Mouse (Mus musculus) neutrophil, adult 5-6 weeks (primary cell): ENCODE measurements around the gene Mpc1. TPM values are rescaled to one million over a fixed set of nuclear protein-coding genes. Genes with fewer than 3 reads are reported as not detected.

Experiments used
- ATAC-seq: fragments of 151-379, 151-347 bp; 2 replicates; pipeline ENCODE4 v1.8.0; 2017; ENCODE audit warnings: mild to moderate bottlenecking, moderate TSS enrichment; ENCODE audit not compliant: insufficient number of reproducible peaks, poor library complexity, low FRiP score, severe bottlenecking; ENCODE audit errors: extremely low read depth
- total RNA-seq: library from RNA; stranded (forward); fragments of 200-1000 nt; gene quantifications from 2 replicates; pipeline ENCODE4 v1.2.3, GENCODE M21; 2017

The Mpc1 gene
- total RNA-seq = 113 and 123 TPM in 2 replicates

- ATAC-seq = peak; percentile 36
These were observed at the start of gene Mpc1 for GRCm38 (mm10) chr17:8282821-8283525. Mpc1 (plus strand) TSS chr17:8282904.

- peak; percentile 33 for ATAC-seq
These were observed 49.0 kb upstream of the Mpc1 start for GRCm38 (mm10) chr17:8233618-8234214.

GRCm38 (mm10) chr17:8234537-8234936, 48.2 kb upstream of the Mpc1 start:
- ATAC-seq = no peak

- no peak for ATAC-seq
These were observed 47.0 kb upstream of the Mpc1 start, which contains the start of gene Ccr6 for GRCm38 (mm10) chr17:8235743-8236142. Ccr6 (plus strand) TSS chr17:8236043.

- ATAC-seq = peak; percentile 46
These were observed 44.5 kb upstream of the Mpc1 start for GRCm38 (mm10) chr17:8238012-8238710.

- ATAC-seq = no peak
These were observed 43.1 kb upstream of the Mpc1 start for GRCm38 (mm10) chr17:8239561-8239960.

- no peak for ATAC-seq
These were observed 42.2 kb upstream of the Mpc1 start for GRCm38 (mm10) chr17:8240517-8240916.

- ATAC-seq = no peak
These were observed 41.1 kb upstream of the Mpc1 start for GRCm38 (mm10) chr17:8241645-8242044.

- no peak for ATAC-seq
These were observed 40.5 kb upstream of the Mpc1 start for GRCm38 (mm10) chr17:8242186-8242585.

GRCm38 (mm10) chr17:8244124-8244523, 38.6 kb upstream of the Mpc1 start:
- no peak for ATAC-seq

- peak; percentile 65; the same call in 1 of the 2 replicates for ATAC-seq
These were observed 36.5 kb upstream of the Mpc1 start for GRCm38 (mm10) chr17:8246102-8246754.

GRCm38 (mm10) chr17:8251704-8252103, 31.0 kb upstream of the Mpc1 start:
- ATAC-seq = no peak

GRCm38 (mm10) chr17:8254268-8254667, 28.4 kb upstream of the Mpc1 start:
- no peak for ATAC-seq

- peak; percentile 55 for ATAC-seq
These were observed 27.8 kb upstream of the Mpc1 start for GRCm38 (mm10) chr17:8254914-8255313.

GRCm38 (mm10) chr17:8255583-8255982, 27.1 kb upstream of the Mpc1 start:
- peak; percentile 21; the same call in 1 of the 2 replicates for ATAC-seq

- ATAC-seq = no peak
These were observed 25.7 kb upstream of the Mpc1 start for GRCm38 (mm10) chr17:8256982-8257381.

GRCm38 (mm10) chr17:8264638-8265037, 18.1 kb upstream of the Mpc1 start:
- peak; percentile 73 for ATAC-seq

GRCm38 (mm10) chr17:8272054-8272749, 10.5 kb upstream of the Mpc1 start:
- ATAC-seq = no peak

- ATAC-seq = no peak
These were observed 9.8 kb upstream of the Mpc1 start for GRCm38 (mm10) chr17:8272951-8273350.
